Mouse (Mus musculus) CD8-positive naive resting alpha-beta T cell, adult 2 months (primary cell): ENCODE data around the gene Plod2.

Experiments
- DNase-seq, 2 experiments: peaks; one replicate each; pipeline ENCODE4 v3.0.0; 2022; ENCODE audit warnings: low read depth in 2 of 2, low spot score in 2 of 2

Gene Plod2

DNA sequence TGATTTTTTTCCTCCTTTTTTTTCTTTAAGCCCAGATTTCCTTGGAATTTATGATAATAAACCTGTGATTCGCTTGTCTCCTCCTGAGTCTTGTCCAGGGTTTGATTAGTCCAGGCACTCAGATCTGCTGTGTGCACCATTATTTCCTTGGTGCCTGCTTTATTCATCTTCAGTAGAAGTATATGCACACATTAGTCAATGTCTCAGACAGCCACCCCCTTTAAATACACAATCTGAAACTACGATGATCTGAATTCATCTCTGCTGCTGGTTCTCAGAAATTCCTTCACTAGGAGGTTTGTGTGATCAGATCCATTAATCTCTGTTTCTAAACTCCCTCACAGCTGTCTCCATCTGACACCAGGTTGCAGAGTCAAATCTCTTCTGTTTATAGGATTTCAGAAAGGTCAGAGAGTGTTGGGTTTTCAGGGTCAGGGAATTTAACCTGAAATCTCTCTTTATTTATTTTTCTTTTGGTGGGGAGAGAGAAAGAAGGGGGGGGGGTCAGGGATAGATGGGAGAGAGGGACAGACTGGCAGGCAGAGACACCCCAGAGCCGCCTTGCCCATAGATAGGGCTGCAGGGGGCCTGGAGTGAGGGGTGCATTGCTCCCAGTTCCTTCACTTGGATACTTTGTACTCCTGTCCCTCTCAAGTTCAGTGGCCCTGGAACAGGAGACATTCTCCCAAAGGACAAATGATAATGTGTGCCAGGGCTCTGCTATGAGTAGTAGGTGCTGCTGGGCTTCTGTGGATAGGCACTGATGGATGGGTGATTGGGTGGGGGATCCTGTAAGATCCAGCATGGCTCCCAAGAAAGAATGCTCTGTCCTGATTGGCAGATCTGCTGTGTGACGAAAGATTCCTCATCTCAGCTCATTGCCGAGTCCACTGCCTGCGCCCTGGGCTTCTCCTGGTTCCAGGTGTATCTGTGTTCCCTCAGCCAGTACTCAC lies 13.3 kb downstream of the Plod2 start:
- DNase-seq: no peak

DNA sequence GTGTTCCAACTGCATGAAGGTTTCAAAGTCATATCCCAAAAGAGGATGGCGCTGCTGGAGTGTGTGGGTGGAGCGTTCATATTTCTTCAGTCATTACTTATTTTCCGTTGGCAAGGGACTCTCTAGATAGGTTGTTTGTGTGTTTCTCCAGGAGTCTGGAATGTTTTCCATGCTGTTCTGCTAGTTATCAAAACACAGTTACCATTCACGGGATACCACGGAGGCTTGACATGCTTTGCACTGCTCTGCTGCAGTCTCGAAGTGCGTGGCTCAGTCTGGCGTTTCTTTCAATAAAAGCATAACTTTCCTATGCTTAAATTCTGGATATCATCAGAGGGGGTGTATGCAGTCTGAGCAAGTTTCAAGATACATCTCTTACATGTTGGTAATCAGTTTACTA lies 17.7 kb downstream of the Plod2 start:
- DNase-seq: no peak

DNA sequence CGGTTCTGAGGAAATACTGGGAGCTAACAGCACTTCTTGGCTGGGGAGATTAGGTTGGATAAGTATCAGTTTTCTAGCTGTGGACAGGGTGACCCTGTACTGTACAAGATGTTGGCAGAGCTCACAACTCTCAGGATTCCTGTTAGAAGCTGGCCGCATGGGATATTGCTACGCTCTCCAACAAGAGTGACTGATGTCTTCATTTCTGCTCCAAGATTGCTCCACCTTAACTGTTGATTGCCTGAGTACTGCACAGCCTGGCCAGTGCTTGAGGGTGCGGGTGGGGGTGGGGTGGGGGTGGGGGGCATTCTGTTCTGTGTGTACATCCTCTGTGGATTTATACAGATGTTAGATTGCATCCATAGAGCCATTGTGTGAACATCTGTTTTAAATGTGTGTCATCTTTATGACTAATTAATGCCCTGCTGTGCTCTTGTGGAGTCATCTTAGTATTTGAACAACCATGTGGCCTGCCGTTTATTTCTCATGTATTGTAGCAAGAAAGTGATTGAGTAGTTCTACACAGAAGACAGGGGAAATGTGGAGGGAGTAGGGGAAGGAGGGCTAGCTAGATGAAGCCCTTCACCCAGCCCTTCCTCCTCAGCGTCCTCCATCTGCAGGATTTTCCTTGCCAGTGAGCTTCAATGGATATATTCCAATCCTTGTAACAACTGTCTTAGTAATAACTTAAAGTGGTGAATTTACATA lies 19.0 kb downstream of the Plod2 start:
- DNase-seq: no peak

DNA sequence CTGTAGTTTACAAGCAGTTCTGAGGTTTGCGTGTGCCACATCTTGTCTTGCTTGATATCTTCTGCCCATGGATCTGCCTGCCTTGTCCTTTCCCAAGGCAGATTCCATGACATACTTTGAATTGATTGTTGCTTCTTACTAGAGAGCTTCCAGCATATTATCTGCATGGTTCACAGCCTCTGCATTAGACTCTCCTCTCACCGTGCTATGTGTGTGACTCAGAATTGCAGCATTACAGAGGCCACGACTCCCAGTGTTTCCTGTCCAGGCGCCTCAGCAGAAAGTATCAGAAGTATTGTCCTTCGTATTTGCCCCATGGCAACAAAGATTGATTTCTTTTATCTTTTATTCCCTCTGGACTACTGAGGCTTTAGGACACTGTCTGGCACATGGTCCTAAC lies 20.4 kb downstream of the Plod2 start:
- no peak for DNase-seq

DNA sequence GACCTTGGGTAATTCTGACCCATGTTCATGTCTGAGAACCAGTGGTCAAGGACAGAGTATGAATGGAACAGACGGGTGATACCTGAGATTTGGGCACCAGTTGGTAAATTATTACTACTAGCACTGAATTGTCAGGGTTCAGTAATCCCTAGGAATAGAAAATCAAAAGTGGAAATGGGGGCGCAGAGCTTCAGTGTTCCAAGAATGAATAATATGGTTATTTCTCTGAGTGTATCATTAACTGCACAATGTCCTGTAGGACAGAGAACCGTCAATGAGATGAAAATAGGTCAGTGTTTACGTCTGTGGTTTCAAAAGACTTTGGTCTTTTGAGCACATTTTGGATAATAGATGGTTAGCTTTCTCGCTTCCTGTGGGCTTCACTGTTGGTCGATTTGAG lies 21.3 kb downstream of the Plod2 start:
- DNase-seq: no peak

DNA sequence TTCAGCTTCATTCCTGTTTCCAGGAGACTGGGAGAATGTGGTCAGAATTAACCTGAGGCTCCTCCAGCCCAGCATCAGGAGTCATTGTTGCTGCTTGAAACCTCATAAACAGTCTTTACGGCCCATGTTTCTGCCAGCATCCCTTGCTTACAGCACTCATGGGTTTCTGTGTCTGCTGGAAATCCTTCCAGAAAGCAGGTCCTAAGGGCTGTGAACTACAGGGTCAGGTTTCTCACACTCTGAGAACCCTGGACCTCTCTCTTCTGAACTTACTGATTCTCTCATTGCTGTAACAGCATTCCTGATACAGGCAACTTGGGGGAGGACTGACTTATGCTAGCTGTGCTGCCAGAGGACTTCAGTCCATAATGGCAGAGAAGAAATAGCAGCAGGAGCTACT lies 22.4 kb downstream of the Plod2 start:
- DNase-seq: no peak

DNA sequence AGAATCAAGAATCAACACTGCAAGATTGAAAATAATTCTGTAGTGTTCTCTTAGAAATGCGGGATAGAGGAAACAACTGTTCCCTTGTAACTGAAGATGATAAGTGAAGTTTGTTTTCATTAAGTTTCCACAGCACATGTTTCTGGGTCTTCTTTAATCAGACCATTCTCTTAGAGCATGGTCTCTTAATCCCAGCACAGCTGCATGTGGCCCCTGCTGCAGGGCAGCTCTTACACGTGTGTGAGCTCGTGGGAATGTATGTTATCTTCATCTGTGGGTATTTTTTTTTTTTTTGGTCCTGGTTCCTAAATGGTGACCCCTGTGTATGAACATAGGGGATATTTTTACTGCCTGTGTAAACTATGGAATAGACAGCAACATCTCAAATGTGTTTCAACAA lies 24.2 kb downstream of the Plod2 start:
- DNase-seq: no peak

DNA sequence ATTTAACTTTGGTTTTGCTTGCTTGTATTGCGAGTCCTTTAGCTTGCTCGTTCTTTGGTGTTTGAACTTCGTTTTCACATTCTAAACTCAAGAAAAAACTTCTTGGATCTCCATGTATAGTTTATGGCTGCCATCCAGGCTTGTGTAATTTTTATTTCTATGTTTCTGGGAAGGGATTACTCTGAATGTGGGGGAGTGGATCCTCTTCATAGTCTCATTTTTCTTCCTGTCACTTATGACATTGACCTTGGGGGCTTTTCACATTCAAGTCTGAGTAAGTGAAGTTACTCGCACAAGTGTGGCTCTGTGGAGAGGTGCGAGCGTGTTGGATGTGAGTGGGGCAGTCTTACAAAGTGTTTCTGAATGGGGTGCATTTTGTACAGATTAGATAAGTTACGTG lies 25.5 kb downstream of the Plod2 start:
- DNase-seq: no peak

DNA sequence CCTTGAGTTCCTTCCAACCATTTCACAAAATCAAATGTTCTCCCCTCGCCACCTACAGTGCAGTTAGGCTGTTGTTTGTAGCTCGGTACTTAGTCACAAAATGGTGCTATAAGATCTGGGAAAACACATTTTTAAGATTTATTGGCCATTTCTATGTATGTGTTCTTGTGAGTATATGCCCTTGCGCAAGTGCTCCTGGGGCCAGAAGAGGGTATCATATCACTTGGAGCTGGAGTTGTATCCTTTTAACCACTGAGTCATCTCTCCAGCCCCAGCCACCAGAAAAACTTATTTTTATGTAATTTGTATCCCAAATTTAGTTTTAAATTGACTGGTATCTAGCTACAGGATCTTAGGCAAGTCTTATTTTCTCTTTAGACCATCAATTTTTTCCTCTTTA lies 26.8 kb downstream of the Plod2 start:
- DNase-seq: no peak

DNA sequence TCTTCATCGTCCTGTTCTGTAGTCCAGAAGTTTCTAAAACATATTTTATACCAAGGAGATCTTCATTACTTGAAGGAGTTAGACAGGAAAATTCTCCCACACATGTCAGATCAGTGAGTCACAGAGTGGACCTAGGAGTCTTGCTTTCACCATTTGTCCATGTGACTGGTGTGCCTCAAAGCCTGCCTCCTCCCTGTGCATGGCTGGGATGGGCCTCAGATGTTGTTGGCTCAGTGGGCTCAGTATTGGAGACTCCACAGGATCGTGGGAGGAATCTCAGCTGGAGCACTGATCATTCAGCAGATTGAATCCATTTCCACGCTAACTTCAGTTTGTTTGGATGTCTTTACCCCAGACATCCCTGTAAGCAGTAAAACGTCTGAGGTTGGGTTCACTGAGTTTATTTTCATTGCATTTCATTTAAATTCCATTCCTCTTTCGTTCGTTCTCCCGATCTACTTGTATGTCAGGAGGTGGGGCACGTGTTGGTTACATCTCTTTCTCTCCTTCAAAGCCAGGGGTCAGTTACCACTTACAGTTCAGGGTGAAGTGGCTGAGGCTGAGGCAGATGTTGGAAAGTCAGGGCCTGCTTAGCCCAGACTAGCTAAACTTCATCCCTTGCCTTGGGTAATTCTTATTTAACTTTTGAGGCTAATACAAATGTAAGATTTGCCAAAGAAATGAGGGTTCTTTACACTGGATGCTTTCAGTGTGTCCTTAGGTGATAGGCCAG lies 30.5 kb downstream of the Plod2 start:
- DNase-seq: no peak

DNA sequence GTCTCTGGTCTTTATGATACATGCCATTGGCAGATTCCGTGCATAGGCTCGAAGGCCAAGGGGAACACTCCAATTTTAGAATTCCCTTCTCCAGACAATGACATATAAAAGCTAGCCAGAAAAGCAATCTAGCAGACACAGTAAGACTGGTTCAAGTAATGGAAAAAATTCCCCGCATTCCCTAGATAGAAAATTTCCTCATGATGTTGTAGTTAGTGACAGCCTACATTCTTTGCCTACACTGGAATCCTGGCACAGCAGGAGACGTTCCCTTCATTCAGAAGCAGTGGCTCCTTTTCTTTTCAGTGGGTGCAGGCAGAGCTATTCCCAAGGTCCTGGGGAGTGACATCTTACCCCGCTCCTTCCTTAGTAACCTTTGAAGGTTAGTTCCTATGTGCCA lies 41.9 kb downstream of the Plod2 start:
- DNase-seq: no peak

DNA sequence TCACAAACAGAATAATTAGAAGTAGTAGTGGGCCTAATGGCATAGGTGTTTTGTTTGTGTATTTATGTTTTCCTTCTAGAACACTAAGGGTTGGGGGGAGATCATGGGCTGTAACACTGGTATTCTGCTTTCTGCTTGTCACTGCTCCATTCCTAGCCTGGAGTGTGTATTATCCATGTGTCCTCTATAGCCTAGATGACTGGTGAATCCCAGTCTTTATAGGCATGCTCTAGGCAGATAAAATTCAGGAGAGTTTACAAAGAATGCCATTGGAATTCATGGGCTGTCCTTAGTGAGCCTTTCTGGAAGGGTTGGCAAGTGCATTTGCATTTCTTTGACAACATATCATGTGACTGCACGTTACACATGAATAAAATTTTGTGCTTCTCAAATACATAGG lies 44.0 kb downstream of the Plod2 start:
- no peak for DNase-seq

DNA sequence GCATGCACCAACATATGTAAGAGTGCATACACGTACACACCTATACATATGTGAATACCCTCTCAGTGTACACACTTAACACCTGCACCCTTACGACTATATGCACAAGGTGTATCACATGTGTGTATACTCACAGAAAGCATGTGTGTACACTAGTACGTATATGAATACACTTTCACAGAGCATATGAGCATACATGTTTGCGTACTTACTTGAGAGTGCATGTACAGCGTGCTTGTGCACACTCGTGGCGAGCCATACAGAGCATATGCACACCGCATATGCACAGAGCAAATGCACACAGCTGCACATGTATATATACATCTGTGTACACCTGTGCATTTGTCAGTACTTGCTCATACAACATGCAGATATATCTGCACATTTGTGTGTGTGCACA lies 45.4 kb downstream of the Plod2 start:
- no peak for DNase-seq

DNA sequence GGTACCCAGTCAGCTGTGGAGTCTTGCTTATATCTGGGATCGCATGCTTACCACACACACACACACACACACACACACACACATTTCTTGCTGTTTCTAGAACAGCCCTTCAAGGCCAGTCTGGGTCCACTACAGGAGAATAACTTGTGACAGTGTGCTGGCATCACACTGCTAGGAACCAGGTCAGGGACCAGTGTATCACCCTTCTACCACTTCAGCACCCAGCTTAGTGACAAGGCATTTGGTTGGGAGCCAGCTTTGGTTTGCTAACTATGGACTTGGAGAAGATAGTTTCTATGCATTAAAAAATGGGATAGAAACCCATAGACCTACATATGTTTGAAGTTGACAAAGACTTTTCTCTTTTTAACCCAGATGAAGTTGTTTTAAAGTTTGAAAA lies 46.2 kb downstream of the Plod2 start:
- DNase-seq: no peak

DNA sequence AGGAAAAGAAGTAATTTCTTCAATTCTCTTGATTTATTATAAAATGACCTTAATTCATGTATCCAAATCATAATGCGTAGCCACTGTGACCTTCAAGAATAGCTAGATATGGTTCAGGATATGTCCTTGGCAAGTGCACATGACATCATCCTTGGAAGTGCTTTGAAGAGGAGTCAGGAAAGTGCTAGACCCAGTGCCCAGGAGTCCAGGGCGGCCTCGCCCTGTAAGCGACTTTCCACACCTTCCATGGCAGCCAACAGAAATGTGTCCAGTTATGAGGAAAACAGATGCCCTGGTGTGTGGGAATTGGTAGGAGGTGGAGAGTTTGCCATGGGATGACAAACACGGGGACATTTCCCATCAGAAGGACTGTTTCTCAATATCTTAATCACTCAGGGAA lies 47.0 kb downstream of the Plod2 start:
- DNase-seq: no peak

DNA sequence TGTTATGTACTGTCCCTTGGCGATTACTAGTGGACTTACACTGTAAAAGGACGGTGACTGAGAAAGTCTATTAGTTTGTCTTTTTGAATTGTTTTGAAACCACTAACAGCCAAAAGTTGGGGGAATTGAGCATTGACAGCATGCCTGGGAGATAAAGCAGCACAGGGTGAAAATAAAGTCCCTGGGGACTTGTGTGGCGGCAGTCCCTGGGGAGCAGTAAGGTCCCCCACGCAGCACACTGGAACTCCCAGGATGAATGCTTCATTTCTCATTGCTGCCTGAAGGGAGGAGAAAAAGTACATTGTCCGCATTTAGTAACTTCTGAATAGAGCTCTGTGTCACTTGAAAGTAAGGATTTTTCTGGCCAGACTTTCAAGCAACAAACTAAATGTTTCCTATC lies 49.5 kb downstream of the Plod2 start:
- DNase-seq: no peak

DNA sequence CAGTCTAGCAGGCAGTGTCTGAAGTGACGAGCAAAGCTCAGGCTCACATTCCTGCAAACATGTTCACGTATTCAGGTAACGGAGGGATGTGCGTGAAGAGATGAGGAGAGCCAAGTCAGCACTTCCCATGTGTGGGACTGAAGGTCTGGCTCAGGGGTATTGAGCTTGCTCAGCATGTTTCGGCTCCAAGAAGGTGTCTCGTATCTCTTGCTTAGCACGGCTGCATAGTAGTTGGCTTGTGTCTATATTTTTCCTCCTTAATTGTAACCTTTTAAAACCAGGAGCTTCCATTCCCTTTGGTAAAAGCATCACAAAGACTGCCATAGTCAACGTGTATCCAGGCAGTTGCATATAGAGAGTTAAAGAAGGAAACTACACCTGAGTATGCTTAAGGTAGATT lies 50.7 kb downstream of the Plod2 start:
- DNase-seq: no peak

DNA sequence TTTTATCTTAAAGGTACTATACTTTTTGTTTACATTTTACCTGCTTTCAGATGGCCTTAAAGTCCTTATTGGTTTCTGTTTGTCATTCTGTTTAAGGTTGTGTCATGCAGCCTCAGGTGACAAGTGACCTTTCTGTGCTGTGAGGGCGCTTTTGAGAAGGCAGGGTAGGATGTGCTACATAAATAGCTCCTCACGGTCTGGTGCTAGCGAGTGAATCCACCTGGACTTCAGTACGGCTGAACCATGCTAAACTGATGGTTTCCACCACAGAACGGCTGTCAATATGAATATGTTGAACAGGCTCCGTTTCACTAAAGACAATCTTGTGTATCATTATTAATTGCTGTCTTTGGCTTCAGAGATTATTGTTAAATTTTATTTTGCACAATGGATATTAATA lies 52.5 kb downstream of the Plod2 start:
- no peak for DNase-seq

DNA sequence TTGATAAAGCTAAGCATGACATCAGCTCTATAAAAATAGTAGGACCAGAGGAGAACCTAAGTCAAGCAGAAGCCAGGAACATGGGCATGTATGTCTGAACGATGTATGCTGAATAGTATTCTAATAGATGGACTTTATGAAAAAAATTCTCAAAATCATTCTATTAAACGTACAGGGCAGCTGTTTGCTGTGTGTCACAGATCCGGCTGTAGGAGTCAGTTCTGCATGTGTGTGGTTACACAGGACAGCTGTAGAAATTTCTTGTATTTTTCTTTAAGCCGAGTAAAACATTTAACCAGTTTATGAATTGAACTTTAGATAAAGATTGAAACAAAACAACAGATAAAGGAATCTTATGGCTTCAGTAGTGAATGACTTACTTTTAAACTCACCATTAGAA lies 53.3 kb downstream of the Plod2 start:
- DNase-seq: no peak

DNA sequence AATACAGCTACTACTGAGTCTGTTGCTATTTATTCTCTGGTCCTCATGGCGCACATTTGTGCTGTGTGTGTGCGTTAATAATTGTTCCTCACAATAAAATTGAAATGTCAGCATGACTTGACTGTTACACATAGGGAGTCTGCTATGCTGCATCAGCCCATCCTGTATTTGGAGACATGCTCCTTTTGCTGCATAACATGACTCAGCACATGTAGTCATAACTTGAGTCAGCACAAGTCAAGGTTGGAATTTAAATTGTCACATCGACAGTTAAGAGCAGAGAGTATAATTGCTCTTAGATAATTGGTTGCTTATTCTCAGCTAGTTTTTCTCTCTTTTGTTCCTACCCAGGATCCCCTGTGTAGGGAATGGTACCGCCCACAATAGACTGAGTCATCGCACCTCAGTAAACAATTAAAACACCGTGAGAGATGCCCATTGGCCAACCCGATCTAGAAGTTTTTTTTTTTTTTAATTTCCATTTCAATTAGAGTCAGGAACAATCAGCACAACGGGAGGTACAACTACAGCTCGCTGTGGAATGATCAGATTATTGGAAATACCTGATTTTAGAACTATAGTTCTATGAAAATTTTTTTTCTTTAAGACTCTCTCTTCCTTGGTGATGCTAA lies 55.0 kb downstream of the Plod2 start:
- no peak for DNase-seq

DNA sequence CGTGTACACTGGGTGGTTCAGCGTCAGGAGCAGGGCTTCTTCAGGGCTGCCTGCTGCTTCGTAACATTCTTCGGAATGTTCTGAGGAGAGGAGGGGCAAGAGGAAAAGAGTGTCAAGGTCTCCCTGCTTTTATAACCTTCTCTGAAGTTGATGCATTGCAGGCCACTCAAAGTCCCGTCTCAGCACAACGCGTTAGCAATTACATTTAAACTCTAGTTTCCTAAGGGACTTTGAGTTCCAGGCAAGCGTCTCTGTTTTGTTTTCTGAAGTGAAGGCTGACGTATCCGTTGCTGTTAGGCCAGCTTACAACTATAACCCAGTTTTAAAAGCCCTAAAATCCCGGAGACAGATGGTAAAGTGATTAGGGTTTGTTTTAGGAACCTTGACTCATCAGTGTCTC lies 55.8 kb downstream of the Plod2 start:
- DNase-seq: no peak
